Mouse (Mus musculus) liver, embryonic 14.5 days (tissue): ENCODE data around the gene Ccdc8. TPM values are rescaled to one million over a fixed set of nuclear protein-coding genes. Genes with fewer than 3 reads are reported as not detected.
A peak's percentile ranks its signal among the peaks of the same experiment; 100 is the strongest.

Source experiments
- ATAC-seq: fragments of 200-750 bp; cut with Nextera tagmentation; 2 replicates; pipeline ENCODE4 v1.8.0; 2017; ENCODE audit warnings: moderate number of reproducible peaks, mild to moderate bottlenecking, moderate library complexity; ENCODE audit not compliant: insufficient read depth
- DNase-seq, 3 experiments: peaks; one replicate each; pipeline ENCODE4 v3.0.0-alpha.2; 2012 to 2013; ENCODE audit warnings: low read depth in 3 of 3, low spot score in 3 of 3
- H3K27ac ChIP-seq: fragments of 300-500 bp; sonication (generic); 2 replicates; pipeline ENCODE4 v1.5.1; 2014; ENCODE audit warnings: moderate library complexity, mild to moderate bottlenecking, control low read depth, inconsistent platforms
- H3K27me3 ChIP-seq: fragments of 300-500 bp; sonication (generic); 2 replicates; pipeline ENCODE4 v1.6.1; 2014; ENCODE audit warnings: mild to moderate bottlenecking, low read length, moderate library complexity; ENCODE audit not compliant: control insufficient read depth, insufficient read depth
- H3K36me3 ChIP-seq: fragments of 300-500 bp; sonication (generic); replicated peaks from 2 replicates; pipeline ENCODE4 v1.6.1; 2014; ENCODE audit warnings: low read depth; ENCODE audit not compliant: control insufficient read depth, insufficient read depth
- H3K4me1 ChIP-seq, 2 experiments: fragments of 200-500 bp in 1 of 2; fragments of 300-500 bp in 1 of 2; sonication (generic) in 1 of 2; replicated peaks; 2 replicates each; pipeline ENCODE4 v1.6.1; 2012 to 2014; ENCODE audit warnings: antibody characterized with exemption in 1 of 2, inconsistent platforms in 1 of 2, low read length in 1 of 2; ENCODE audit not compliant: control insufficient read depth in 2 of 2, insufficient read depth in 2 of 2
- H3K4me2 ChIP-seq: fragments of 300-500 bp; sonication (generic); 2 replicates; pipeline ENCODE4 v1.6.1; 2014; ENCODE audit warnings: low read depth, mild to moderate bottlenecking, control low read depth, moderate library complexity
- H3K4me3 ChIP-seq, 2 experiments: fragments of 200-500 bp in 1 of 2; fragments of 300-500 bp in 1 of 2; sonication (generic) in 1 of 2; 2 replicates each; pipeline ENCODE4 v1.5.1; 2012 to 2014; ENCODE audit warnings: low read depth in 2 of 2, low read length in 2 of 2, mild to moderate bottlenecking in 2 of 2, control low read depth in 1 of 2, inconsistent platforms in 1 of 2, moderate library complexity in 1 of 2; ENCODE audit not compliant: insufficient read depth in 1 of 2
- H3K9ac ChIP-seq: fragments of 300-500 bp; sonication (generic); replicated peaks from 2 replicates; pipeline ENCODE4 v1.6.1; 2014; ENCODE audit warnings: mild to moderate bottlenecking, control low read depth, moderate library complexity
- H3K9me3 ChIP-seq: fragments of 300-500 bp; sonication (generic); 2 replicates; pipeline ENCODE4 v1.6.1; 2016; ENCODE audit warnings: low read length, mixed read lengths; ENCODE audit not compliant: control insufficient read depth
- CTCF ChIP-seq: IDR thresholded peaks from 2 replicates; pipeline ENCODE4 v1.5.1; 2016; ENCODE audit warnings: antibody characterized with exemption, low read depth, control low read depth
- EP300 ChIP-seq: IDR thresholded peaks from 2 replicates; pipeline ENCODE4 v1.6.1; 2016; ENCODE audit warnings: antibody characterized with exemption, low read depth
- WGBS: fragments of 180-500 bp; shearing (Covaris S2); extraction: QIAGEN DNeasy Blood & Tissue Kit; methylation state at CpG from one replicate; pipeline ENCODE4 v1.1.7; 2014; ENCODE audit not compliant: insufficient replicate concordance; 5-methylcytosine and 5-hydroxymethylcytosine counted together
- polyA plus RNA-seq, 2 experiments: library from polyadenylated mRNA; depleted of rRNA in 1 of 2; stranded (reverse) in 1 of 2; unstranded in 1 of 2; fragments of >200 nt; fragmentation: Nextera tagmentation in 1 of 2; extraction: Ambion mirVana in 1 of 2; gene quantifications; 2 replicates each; pipeline versions ENCODE4 v1.2.1 to v1.2.3; 2012 to 2014

Gene Ccdc8
- polyA plus RNA-seq, 2 experiments, result 1.5 to 2.7 TPM

DNA sequence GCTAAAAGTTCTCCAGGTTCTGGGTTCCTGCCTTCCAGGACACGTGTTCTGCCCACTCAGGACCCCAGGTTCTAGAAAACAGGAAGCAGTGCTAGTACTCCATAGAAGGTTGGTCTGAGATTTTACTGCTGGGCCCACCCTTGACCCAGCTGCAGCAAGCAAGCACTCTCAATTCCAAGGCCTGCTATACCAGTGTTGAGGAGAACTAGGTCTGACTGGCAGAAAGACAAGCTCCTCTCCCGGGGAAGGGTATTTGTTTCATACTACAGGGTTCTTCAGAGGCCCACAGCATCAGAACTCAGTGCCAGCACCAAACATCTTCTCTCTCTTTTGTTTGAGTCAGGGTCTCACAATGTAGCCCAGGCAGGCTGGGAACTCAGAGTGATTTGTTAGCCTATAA is 25.4 kb downstream of the Ccdc8 start:
- Histone ChIP-seq H3K4me2 (no peak overlapping the region), H3K4me1 (peaks cover 0 to 4% of the 10 kb centered on the region in 2 experiments; a peak in 1 of 4 replicates), H3K27ac (no peak overlapping the region), H3K9me3 (no peaks in the 10 kb centered on the region), H3K27me3 (no peaks in the 10 kb centered on the region), H3K36me3 (peaks cover 55% of the 10 kb centered on the region), H3K9ac (no peak overlapping the region), H3K4me3 (no peak overlapping the region)
- WGBS, result 72% methylated on average over 2 of the region's 2 CpGs
- TF ChIP-seq EP300, result no peak
- TF ChIP-seq CTCF, result no peak
- no peak for ATAC-seq
- DNase-seq, result no peak

- no peak overlapping the region for H3K9ac ChIP-seq
- no peak overlapping the region for H3K4me3 ChIP-seq
- ATAC-seq, result no peak
- peaks cover 0 to 10% of the 10 kb centered on the region in 2 experiments; a peak in 1 of 4 replicates for H3K4me1 ChIP-seq
- H3K9me3 ChIP-seq, result no peaks in the 10 kb centered on the region
- H3K27me3 ChIP-seq, result no peaks in the 10 kb centered on the region
- H3K36me3 ChIP-seq, result peaks cover 43% of the 10 kb centered on the region
- WGBS, result 47% methylated on average over 7 of the region's 7 CpGs
- TF ChIP-seq CTCF (no peak), EP300 (no peak)
- DNase-seq, result no peak
- no peak overlapping the region for H3K27ac ChIP-seq
- no peak overlapping the region for H3K4me2 ChIP-seq
Observed at GRCm38 (mm10) chr7:17019426-17020166, 27.1 kb downstream of the Ccdc8 start.

DNA sequence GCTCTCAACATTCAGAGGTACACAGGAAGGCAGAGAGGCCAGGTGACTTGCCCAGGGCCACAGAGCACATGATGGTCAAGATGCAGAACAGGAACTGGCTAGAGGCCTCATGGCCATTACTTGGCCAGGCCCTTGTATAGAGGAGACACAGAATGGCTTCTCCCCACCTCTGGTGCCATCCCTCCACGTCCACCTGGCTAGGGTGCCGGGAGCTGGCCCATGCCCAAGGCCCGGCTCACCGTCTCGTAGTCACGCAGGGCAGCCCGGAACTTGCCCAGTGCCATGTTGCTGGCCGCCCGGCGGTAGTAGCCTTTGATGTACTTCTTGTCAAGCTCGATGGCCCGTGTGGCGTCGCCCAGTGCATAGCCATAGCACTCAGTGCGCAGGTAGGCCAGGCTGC is 29.7 kb downstream of the Ccdc8 start:
- H3K4me2 ChIP-seq, result no peak overlapping the region
- no peaks in the 10 kb centered on the region for H3K9me3 ChIP-seq
- ATAC-seq, result no peak
- H3K27me3 ChIP-seq, result no peaks in the 10 kb centered on the region
- H3K9ac ChIP-seq, result no peak overlapping the region
- TF ChIP-seq EP300 (no peak), CTCF (no peak)
- no peak overlapping the region for H3K27ac ChIP-seq
- WGBS, result 85% methylated on average over 15 of the region's 15 CpGs
- no peak for DNase-seq
- peaks cover 27% of the 10 kb centered on the region for H3K36me3 ChIP-seq
- peaks cover 18 to 31% of the 10 kb centered on the region in 2 experiments for H3K4me1 ChIP-seq
- H3K4me3 ChIP-seq, result no peak overlapping the region

GRCm38 (mm10) chr7:17023701-17024100 is 31.2 kb downstream of the Ccdc8 start:
- Histone ChIP-seq H3K27me3 (no peaks in the 10 kb centered on the region), H3K27ac (no peak overlapping the region), H3K4me2 (0 out of 2 replicates have a peak overlapping the region, but pooled peaks have one; percentile 18), H3K36me3 (peaks cover 27% of the 10 kb centered on the region), H3K9me3 (no peaks in the 10 kb centered on the region), H3K4me1 (peaks cover 21 to 35% of the 10 kb centered on the region in 2 experiments), H3K9ac (no peak overlapping the region; the same call in 1 of the 2 replicates), H3K4me3 (no peak overlapping the region; a peak in 1 of 4 replicates)
- ATAC-seq (no peak), DNase-seq (no peak)
- no peak for TF ChIP-seq EP300
- no peak for TF ChIP-seq CTCF
- 53% methylated on average over 4 of the region's 4 CpGs for WGBS

GRCm38 (mm10) chr7:17024141-17024540 is 31.6 kb downstream of the Ccdc8 start:
- DNase-seq (no peak), ATAC-seq (no peak)
- WGBS, result 63% methylated on average over 6 of the region's 6 CpGs
- Histone ChIP-seq H3K4me2 (peak overlapping the region; percentile 18; the same call in 1 of the 2 replicates), H3K27ac (no peak overlapping the region), H3K9me3 (no peaks in the 10 kb centered on the region), H3K4me1 (peaks cover 21 to 35% of the 10 kb centered on the region in 2 experiments), H3K9ac (no peak overlapping the region), H3K36me3 (peaks cover 27% of the 10 kb centered on the region), H3K4me3 (no peak overlapping the region), H3K27me3 (no peaks in the 10 kb centered on the region)
- TF ChIP-seq EP300, result no peak
- TF ChIP-seq CTCF, result no peak
